Mouse (Mus musculus) adrenal gland, postnatal 14 days (tissue): ENCODE data around the gene Galnt2. TPM values are rescaled to one million over a fixed set of nuclear protein-coding genes. Genes with fewer than 3 reads are reported as not detected.

Source experiments
- DNase-seq: peaks from one replicate; pipeline ENCODE4 v3.0.0; 2021; ENCODE audit warnings: mixed read lengths
- total RNA-seq: library from RNA; stranded (reverse); gene quantifications from 2 replicates; pipeline ENCODE4 v1.2.3, GENCODE M21; 2021

The Galnt2 gene
- total RNA-seq, 1 experiment from 2014 or later, result 45.4 TPM

DNA sequence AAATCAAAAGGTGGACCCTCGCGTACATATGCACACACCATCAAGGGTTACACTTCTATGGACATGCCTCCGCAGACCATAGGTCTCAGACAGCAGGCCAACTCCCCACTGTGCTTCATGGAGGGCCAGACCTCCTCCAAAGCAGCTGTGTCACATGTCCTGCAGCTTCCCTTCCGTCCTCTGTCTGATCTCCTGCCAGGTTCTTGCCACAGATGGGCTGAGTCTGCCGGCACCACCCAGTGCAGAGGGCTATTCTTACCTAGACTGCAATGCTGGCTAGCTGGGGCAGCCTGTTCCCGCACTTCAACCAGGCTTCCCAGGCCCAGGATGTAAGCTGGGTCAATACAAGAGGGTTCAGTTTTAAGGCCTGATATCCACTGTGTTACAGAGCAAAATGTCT lies 144.0 kb downstream of the Galnt2 start:
- peak; percentile 62 for DNase-seq

DNA sequence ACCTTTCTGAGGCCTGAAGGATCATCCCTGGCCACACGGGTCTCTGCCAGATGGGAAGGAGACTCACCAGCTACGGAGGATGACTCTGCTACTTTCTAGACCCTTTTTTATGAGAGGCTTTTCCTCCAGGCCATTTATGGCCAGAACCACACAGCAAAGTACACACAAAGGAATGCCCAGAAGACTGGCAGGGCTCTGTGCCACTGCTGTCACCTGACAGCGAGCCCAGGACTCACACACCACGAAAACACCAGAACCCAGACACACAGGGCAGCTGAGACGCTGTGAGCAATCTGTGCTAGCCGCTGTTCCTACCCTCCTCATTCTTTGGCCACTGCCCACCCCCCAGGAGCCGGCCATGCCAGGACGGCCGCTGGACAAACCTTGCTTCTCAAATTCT lies 144.5 kb downstream of the Galnt2 start:
- DNase-seq, result no peak

DNA sequence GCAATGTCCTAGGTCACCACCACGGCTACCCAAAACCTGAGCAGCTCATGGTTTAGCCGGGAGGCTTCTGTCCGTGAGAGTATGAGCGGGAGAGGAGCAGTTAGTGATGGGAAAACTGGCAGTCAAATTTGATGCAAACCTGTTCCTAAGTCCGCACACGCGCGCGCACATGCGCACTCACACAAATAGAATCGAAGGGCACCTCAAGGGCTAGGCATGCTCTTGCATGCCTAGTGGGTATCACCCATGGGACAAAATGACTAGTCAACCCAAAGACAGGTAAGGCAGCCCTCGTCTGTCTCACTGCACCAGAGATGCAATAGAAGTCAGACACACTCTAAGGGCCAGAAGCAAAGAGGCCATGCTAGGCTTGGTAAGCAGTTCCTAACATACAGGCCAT lies 145.2 kb downstream of the Galnt2 start:
- DNase-seq, result no peak

- DNase-seq, result peak; percentile 57
These were observed 148.1 kb downstream of the Galnt2 start for GRCm38 (mm10) chr8:124379289-124379688.

GRCm38 (mm10) chr8:124382235-124382634 lies 151.0 kb downstream of the Galnt2 start:
- no peak for DNase-seq

GRCm38 (mm10) chr8:124384336-124384735 lies 153.1 kb downstream of the Galnt2 start:
- DNase-seq, result no peak

DNA sequence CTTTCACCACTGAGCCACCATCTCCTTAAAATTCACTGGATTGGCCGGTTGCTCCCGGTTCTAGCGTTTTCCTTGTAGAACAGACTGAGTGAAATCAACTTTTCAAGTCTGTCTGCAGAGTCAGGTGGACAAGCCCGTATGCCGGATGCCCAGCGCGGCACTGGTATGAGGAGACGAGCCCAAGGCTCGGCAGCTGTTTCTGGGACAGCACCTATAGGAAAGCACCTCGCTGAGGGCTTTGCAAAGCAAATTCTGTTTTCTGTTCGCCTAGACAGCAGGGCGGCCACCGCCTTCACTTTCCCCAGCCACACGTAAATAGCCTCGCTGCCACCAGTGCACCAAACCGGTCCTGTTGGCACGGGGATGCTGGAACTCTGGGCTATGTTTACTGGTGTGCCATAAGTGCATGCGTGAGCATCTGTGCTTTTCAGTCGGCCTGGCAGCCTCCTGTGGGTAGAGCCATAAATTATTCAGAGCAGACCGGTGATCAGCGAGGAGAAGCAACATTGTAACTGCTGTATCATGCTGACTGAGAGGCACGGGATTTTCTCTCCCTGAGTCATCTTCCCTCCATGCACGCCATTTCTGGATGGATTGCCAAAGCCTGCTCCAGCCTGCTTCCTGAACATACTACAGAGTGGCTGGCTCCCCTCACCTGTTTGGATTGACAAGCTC lies 155.2 kb downstream of the Galnt2 start:
- DNase-seq, result peak; percentile 68

GRCm38 (mm10) chr8:124389495-124389894 lies 158.3 kb downstream of the Galnt2 start:
- DNase-seq, result no peak

GRCm38 (mm10) chr8:124391191-124391590 lies 160.0 kb downstream of the Galnt2 start:
- no peak for DNase-seq

DNA sequence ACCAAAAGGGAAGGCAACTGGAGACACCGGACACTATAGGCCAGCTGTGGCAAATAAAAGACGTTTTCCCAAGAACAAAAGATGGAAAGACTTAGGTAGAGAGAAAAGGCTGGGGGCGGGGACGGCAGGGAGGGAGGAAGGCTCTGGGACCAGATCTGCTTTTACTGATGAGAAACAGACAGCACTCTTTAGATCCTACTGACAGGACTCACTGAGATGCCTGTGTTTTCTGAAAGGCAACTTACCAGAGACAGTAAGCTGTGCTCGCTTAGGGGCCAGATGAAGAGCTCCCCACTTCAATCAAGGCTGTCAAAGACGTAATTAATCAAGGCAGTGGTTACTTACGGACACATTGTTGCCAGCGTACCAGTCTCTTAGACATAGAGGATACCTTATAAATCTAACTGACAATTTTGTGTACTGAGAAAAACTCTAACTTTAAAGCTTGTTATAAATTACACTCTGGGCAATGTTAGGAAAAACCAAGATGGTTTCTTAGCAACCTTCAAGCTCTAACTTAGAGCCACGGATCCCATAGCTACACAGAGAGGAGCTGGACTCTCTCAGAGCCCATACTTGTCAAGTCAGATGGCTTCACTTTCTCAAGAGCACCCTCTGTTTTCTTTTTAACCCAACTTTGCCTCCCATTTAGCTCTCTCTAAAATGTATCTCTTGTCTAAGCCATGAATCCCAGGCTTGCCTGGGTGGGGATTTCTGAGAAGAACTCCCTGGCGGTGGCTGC lies 161.3 kb downstream of the Galnt2 start:
- DNase-seq, result no peak

DNA sequence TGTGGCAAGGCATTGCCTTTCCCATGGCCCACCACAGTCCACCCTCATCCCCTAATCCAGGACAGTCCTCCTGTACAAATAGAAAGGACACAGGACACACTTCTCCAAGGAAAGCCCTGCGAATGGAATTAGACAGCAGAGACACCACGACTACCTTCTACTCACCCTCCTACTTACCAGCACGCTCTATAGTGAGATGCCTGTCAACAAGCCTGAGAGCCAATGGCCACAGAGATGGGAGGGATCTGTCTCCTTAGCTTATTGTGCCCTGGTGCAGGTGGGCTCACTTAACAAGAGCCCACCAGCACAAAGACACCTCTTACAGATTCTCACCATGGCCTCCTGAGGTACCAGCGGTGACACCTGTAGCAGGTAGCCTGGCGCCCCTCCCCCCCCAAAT lies 161.8 kb downstream of the Galnt2 start:
- no peak for DNase-seq

DNA sequence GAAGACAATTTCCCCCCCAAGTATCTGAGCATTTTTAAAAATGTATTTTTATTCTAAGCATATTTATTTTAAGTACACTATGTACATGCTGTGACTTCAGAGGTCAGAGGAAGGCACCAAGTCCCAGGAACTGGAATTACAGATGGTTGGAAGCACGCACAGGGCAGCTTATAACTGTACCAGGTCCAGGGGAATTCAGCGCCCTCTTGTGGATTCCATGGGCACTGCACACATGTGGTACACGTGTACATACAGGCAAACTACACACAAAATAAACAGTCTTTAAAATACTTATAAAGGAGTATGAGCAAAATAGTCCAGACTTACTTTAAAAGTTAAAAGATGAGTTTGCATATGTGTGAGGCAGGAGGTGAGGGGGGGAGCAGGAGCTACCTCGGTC lies 162.7 kb downstream of the Galnt2 start:
- no peak for DNase-seq

DNA sequence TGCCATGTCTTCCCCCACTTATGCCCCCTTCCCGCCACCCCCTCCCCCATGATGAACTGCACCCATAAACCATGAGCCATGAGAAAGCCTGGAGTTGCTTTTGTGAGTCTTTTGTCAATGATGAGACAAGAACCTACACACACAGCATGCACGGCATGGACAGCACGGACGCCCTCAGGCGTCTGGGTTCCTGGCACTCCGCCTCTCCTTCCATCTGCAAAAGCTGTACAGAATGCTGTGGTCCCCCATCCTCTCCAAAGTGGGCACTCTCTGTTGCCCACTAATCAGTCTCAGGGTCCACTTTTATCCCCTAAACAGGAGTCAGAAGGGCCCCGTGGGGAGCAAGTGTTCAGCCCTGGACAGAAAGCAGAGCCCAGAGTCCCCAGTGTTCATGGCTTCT lies 163.8 kb downstream of the Galnt2 start:
- DNase-seq, result no peak

Other genes with a start within 250 kb of the Galnt2 start
- gene Abcb10, start 248.3 kb upstream of the Galnt2 start, total RNA-seq, result 19.4 and 19.6 TPM in 2 replicates
- gene Taf5l, start 210.0 kb upstream of the Galnt2 start, total RNA-seq, result 25.4 and 27.7 TPM in 2 replicates
- 12.5 and 13.7 TPM in 2 replicates for gene Urb2, start 209.9 kb upstream of the Galnt2 start, total RNA-seq
- gene Pgbd5, start 208.3 kb downstream of the Galnt2 start, total RNA-seq, result 5.4 and 5.9 TPM in 2 replicates